In genomic region chr7:110648455-110649085, GRCm38 (mm10) we compare ENCODE assay signal across 13 mouse cellular contexts. TPM values are rescaled to one million over a fixed set of nuclear protein-coding genes. Genes with fewer than 3 reads are reported as not detected.
DNase-seq lines count a peak whose midpoint lies in the region; ATAC-seq lines count a peak whose summit lies in the region.
"Had no signal": no experiment of that assay in that cellular context is flagged by ENCODE, and none has a peak within 500 bp of the region (broad histone marks: within the 10 kb centered on the region; RNA-seq: fewer than 3 reads in every experiment).

No protein-coding gene starts in this region.

- peaks cover 19% of the 10 kb centered on the region for H3K4me1 ChIP-seq in lung, embryonic 16.5 days (replicated peaks; ENCODE audit: control insufficient read depth, insufficient read depth, low read length)
- peaks cover 6% of the 10 kb centered on the region for H3K4me1 ChIP-seq in heart, embryonic 16.5 days (ENCODE audit: control insufficient read depth, insufficient read depth, low read length)
- H3K4me1 ChIP-seq in stomach, embryonic 16.5 days (ENCODE audit: control insufficient read depth, insufficient read depth, low read length) = peaks cover 23% of the 10 kb centered on the region
- H3K4me1 ChIP-seq: forebrain, embryonic 12.5 days; neural tube, embryonic 12.5 days had no signal

- H3K36me3 ChIP-seq in lung, embryonic 16.5 days (ENCODE audit: control insufficient read depth, insufficient read depth, low read length) = no peaks in the 10 kb centered on the region
- no peaks in the 10 kb centered on the region for H3K36me3 ChIP-seq in heart, embryonic 16.5 days (ENCODE audit: control insufficient read depth, insufficient read depth)
- no peaks in the 10 kb centered on the region for H3K36me3 ChIP-seq in stomach, embryonic 16.5 days (ENCODE audit: control insufficient read depth, insufficient read depth, low read length)
- H3K36me3 ChIP-seq: forebrain, embryonic 12.5 days; neural tube, embryonic 12.5 days had no signal

- no peak overlapping the region; the same call in 1 of the 2 replicates for H3K9ac ChIP-seq in lung, embryonic 16.5 days (ENCODE audit: low read length)
- no peak overlapping the region for H3K9ac ChIP-seq in heart, embryonic 16.5 days (ENCODE audit: low read length)
- H3K9ac ChIP-seq in stomach, embryonic 16.5 days (ENCODE audit: low read length) = peak overlapping the region; percentile 43
- H3K9ac ChIP-seq: forebrain, embryonic 12.5 days; neural tube, embryonic 12.5 days had no signal

- H3K27me3 ChIP-seq in lung, embryonic 16.5 days (ENCODE audit: control insufficient read depth, insufficient read depth, low read depth, low read length) = no peaks in the 10 kb centered on the region
- H3K27me3 ChIP-seq in heart, embryonic 16.5 days (ENCODE audit: control insufficient read depth, insufficient read depth, low read length) = no peaks in the 10 kb centered on the region
- no peaks in the 10 kb centered on the region for H3K27me3 ChIP-seq in stomach, embryonic 16.5 days (ENCODE audit: control insufficient read depth, insufficient read depth, low read length)
- H3K27me3 ChIP-seq: forebrain, embryonic 12.5 days; neural tube, embryonic 12.5 days had no signal

- ATAC-seq in lung, embryonic 16.5 days (ENCODE audit: low read depth) = peak; percentile 34; the same call in 1 of the 2 replicates
- no peak for ATAC-seq in heart, embryonic 16.5 days (replicated peaks; ENCODE audit: extremely low read depth, insufficient read depth, low FRiP score)
- ATAC-seq in stomach, embryonic 16.5 days (ENCODE audit: insufficient read depth, low FRiP score) = peak; percentile 77
- ATAC-seq: hindbrain, embryonic 16.5 days had no signal

- H3K4me3 ChIP-seq in lung, embryonic 16.5 days (ENCODE audit: low read length) = no peak overlapping the region
- no peak overlapping the region for H3K4me3 ChIP-seq in heart, embryonic 16.5 days (ENCODE audit: low read length)
- peak overlapping the region; percentile 26 for H3K4me3 ChIP-seq in stomach, embryonic 16.5 days (replicated peaks; ENCODE audit: low read length)
- H3K4me3 ChIP-seq: forebrain, embryonic 12.5 days; neural tube, embryonic 12.5 days had no signal

- peaks cover 5% of the 10 kb centered on the region for H3K9me3 ChIP-seq in lung, embryonic 16.5 days (ENCODE audit: control insufficient read depth, low read length)
- H3K9me3 ChIP-seq in heart, embryonic 16.5 days (replicated peaks; ENCODE audit: control insufficient read depth, low read length) = peaks cover 6% of the 10 kb centered on the region
- H3K9me3 ChIP-seq in stomach, embryonic 16.5 days (replicated peaks; ENCODE audit: control insufficient read depth, low read length) = peaks cover 5% of the 10 kb centered on the region; the same call in 1 of the 2 replicates
- H3K9me3 ChIP-seq: forebrain, embryonic 12.5 days had no signal

- no peak for DNase-seq in lung, postnatal 14 days
- DNase-seq in kidney, postnatal 14 days = peak; percentile 89
- no peak for DNase-seq in layer of hippocampus, adult 18-20 months (ENCODE audit: low spot score in 2 of 2)
- DNase-seq in cerebellum, postnatal 10 days = no peak
- DNase-seq in layer of hippocampus, adult 11-12 months (ENCODE audit: low spot score) = no peak

- H3K4me2 ChIP-seq in lung, embryonic 16.5 days (ENCODE audit: low read depth, low read length) = no peak overlapping the region
- H3K4me2 ChIP-seq in heart, embryonic 16.5 days (ENCODE audit: low read depth, low read length) = peak overlapping the region; percentile 4; the same call in 1 of the 2 replicates
- peak overlapping the region; percentile 47 for H3K4me2 ChIP-seq in stomach, embryonic 16.5 days (ENCODE audit: low read depth, low read length)
- H3K4me2 ChIP-seq: forebrain, embryonic 12.5 days; neural tube, embryonic 12.5 days had no signal

- no peak overlapping the region for H3K27ac ChIP-seq in lung, embryonic 16.5 days (ENCODE audit: low read length)
- H3K27ac ChIP-seq in heart, embryonic 16.5 days (ENCODE audit: low read length) = no peak overlapping the region; the same call in 1 of the 2 replicates
- H3K27ac ChIP-seq in stomach, embryonic 16.5 days (ENCODE audit: low read length) = peak overlapping the region; percentile 89
- H3K27ac ChIP-seq: forebrain, embryonic 12.5 days; macrophage; neural tube, embryonic 12.5 days had no signal

- WGBS in lung, embryonic 16.5 days = 28% methylated on average over 13 of the region's 13 CpGs
- WGBS in heart, embryonic 16.5 days = 39% methylated on average over 13 of the region's 13 CpGs
- 44% methylated on average over 13 of the region's 13 CpGs for WGBS in stomach, embryonic 16.5 days

RNA-seq across cellular contexts. Expression of gene Adm, which starts 21.1 kb away (rescaled TPM):
- polyA plus RNA-seq in lung, embryonic 16.5 days (2015; fragmentation: Nextera tagmentation; extraction: Ambion mirVana) = 6.4 and 8.2 TPM in 2 replicates
- 22.6 and 25.8 TPM in 2 replicates for polyA plus RNA-seq in heart, embryonic 16.5 days (2015; fragmentation: Nextera tagmentation; extraction: Ambion mirVana)
- polyA plus RNA-seq in stomach, embryonic 16.5 days (2015; fragmentation: Nextera tagmentation; extraction: Ambion mirVana) = 4.1 and 4.6 TPM in 2 replicates
- 1 to 10 TPM; 1.5 to 1.6 TPM for total RNA-seq in layer of hippocampus, adult 18-20 months (2021)
- total RNA-seq: common myeloid progenitor, adult 5-6 weeks had no signal

RNA-seq across cellular contexts. Expression of gene Sbf2, which starts 33.8 kb away (rescaled TPM):
- 37.0 and 37.9 TPM in 2 replicates for polyA plus RNA-seq in lung, embryonic 16.5 days (2015; fragmentation: Nextera tagmentation; extraction: Ambion mirVana)
- polyA plus RNA-seq in heart, embryonic 16.5 days (2015; fragmentation: Nextera tagmentation; extraction: Ambion mirVana) = 30.8 and 35.0 TPM in 2 replicates
- 28.4 and 31.6 TPM in 2 replicates for polyA plus RNA-seq in stomach, embryonic 16.5 days (2015; fragmentation: Nextera tagmentation; extraction: Ambion mirVana)
- 10 to 100 TPM; 67.6 to 69.0 TPM for total RNA-seq in layer of hippocampus, adult 18-20 months (2021)
